Mouse (Mus musculus): ENCODE measurements at regions not wholly inside any gene's neighbourhood (a gene's known extent, or its start where the extent isn't known, plus 50 kb on each side); places are given as distances from the start of the nearest gene placed in this dataset.
A peak's percentile ranks its signal among the peaks of the same experiment; 100 is the strongest.

DNA sequence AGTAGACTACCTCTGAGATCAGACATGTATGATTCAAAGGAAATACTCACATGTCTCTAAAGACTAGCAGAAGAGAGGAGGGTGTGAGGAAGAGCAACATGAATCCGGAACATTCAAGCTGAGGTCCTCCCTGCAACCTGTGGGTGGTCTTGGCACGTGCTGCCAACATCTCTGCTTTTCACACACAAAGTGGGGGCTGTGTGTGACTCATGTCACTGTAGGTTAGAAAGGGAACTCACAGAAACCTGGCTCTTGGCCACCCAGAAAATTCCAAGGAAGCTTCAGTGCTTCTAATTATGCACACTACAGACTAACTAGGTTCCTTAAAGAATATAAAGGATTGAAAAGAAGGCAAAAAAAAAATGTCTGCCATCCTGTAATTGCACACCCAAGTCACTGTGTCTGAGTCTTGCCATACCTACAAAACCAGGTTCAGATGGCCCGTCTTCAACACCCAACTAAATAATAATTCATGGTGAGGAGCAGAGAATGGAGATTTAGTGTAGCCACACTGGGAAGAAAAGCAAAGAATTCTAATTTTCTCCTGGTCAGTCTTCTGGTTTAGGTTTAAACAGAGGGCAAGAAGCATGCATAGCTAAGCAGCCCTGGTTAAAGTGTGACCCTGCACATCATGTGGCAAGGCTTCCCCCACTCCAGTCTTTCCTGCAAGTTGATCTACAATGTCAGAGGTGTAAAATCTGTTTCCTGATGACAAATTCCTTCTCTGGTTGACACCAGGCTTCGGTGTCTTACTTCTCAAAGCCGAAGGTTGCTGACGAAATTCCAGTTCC is 673.8 kb upstream of the Arpp21 start:
- DNase-seq (ENCODE audit: low spot score): no peak

DNA sequence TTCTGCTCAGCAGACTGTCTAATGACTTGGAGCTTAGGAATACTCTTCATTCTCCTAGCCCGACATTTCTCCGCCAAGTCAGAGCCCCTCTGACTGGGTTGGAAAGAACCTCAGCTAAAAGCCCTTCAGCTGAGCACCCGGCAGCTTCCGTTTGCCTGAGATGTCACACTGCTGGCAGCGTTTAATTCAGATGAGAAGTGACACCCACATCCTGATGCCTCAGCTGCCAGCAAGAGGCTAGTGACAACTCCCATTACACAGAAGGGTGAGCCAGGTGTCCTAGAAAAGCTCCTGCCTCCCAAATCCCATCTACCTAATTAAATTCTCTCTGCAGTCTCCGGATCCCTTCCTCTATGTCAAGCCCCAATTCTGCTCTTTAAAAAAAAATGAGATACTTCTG is 670.2 kb upstream of the Arpp21 start:
- DNase-seq (ENCODE audit: low spot score): no peak

DNA sequence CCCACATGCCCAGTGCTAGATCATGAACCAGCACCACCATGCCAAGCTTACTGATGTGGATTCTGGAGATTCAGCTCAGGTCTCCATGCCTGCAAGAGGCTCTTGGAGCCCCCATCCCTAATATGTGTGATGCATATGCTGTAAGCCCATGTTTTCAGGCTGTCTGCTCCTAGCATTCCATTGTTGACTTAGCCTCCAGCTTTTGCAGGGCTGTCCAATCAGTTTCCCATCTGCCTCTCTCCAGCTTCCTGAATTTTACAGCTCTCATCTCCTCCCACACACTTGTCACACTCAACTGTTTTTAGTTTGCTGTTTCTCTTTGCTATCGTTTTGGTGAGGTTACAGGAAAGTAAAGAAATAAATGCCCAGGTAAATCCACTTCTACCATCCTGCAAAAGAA is 629.2 kb upstream of the Arpp21 start:
- DNase-seq (ENCODE audit: low spot score): no peak

DNA sequence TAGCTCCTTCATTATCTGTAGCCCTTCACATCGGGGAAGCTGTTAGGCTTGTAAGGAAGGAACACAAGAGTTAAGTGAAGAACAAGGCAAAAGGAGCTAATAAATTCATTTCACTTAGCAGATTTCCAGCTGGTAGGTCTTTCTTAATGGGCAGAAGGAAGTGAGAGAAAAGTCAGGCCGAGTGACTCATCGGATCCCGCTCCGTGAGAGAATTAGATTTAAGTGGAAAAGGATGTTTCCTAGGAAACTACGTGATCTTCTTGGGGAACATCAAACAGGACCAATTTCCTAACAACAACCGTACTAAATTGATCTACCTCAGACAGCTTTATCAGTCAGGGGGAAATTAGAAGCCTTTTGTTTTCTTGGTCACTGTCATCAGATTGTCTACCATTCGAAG is 625.4 kb upstream of the Arpp21 start:
- no peak for DNase-seq (ENCODE audit: low spot score)

DNA sequence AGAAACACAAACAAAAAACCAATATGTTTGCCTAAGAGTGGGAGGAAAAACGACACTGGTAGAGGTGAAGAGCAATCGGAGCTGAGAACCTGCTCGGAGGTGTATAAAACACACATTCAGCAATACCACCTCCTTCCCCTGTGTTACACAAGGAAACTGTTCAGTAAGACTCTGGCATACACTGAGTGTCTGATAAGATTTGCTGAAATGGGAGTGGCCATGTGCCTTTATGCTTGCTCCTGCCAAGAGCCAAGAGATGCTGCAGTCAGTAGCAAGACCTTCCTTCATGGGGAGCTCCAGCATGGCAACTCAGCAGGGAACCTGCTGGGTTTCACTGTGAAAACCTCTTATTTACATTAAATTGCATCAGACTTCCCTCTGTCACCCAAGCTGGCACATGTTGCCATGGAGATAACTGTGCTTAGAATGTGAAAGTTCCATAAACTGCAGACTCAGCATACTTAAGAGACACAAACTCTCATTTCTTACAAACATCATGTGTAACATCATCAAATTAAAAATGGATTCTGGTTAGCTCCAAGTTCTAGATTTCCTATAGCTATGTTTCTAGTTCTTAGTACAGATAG is 624.7 kb upstream of the Arpp21 start:
- no peak for DNase-seq (ENCODE audit: low spot score)

DNA sequence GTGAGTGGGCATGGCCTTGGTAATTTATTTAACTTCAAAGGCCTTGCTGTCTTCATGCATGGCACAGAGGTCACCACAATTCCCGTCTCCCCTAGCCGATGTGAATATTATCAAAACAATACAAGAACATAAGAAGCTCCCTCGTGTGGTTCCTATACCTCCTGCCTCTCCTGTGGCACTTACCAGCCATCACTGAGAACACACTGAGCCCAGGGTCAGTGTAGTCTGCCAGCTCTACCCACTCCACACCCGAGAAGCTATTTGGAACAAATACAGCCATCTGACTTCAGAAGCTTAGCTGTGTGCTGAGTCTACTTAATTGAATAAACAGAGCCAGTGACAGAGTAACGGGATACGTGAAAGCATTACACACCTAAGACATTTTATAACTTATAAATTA is 605.7 kb upstream of the Arpp21 start:
- DNase-seq (ENCODE audit: low spot score): no peak

DNA sequence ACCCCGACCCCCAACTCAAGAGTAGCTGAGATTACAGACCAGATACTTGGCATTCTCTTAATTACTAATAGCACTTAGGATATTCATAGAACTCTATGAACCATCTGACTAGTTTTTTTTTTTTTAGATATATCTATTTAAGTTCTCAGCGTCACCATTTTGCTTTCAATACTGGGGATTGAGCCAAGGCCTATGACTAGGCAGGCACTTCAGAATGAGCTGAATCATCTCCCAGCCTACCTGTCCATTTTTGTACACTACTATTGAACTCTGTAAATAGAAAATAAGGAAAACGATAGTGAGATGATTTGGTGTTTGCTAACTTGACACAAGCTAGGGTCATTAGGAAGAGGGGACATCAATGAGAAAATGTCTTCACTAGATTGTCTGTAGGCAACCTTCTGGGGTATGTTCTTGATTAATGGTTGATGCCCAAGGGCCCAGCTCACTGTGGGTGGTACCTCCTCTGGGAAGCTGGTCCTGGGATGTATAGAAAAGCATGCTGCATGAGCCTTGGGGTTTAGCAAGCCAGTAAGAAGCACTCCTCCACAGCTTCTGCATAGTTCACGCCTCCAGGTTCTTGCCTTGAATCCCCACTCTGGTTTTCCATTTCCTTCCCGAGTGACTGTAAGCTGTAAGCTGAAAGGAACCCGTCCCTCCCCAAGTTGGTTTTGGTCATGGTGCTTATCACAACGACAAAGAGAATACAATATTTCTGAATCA is 603.5 kb upstream of the Arpp21 start:
- no peak for DNase-seq (ENCODE audit: low spot score)

DNA sequence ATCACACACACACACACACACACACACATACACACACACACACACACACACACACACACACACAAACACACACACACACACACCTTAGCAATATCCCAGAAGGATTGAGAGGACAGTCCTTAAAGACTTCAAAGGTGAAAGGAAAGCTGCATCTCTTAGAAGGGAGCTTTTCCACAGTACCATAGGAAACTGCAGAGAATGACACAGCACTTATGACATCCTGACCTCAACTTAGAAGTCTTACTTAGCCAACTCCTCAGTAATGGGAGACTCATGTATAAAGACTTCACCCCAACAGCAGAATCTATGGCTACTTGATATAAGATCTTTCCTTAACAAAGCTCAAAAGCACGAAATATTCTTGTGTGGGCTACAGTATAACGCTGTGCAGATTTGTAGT is 601.8 kb upstream of the Arpp21 start:
- no peak for DNase-seq (ENCODE audit: low spot score)

DNA sequence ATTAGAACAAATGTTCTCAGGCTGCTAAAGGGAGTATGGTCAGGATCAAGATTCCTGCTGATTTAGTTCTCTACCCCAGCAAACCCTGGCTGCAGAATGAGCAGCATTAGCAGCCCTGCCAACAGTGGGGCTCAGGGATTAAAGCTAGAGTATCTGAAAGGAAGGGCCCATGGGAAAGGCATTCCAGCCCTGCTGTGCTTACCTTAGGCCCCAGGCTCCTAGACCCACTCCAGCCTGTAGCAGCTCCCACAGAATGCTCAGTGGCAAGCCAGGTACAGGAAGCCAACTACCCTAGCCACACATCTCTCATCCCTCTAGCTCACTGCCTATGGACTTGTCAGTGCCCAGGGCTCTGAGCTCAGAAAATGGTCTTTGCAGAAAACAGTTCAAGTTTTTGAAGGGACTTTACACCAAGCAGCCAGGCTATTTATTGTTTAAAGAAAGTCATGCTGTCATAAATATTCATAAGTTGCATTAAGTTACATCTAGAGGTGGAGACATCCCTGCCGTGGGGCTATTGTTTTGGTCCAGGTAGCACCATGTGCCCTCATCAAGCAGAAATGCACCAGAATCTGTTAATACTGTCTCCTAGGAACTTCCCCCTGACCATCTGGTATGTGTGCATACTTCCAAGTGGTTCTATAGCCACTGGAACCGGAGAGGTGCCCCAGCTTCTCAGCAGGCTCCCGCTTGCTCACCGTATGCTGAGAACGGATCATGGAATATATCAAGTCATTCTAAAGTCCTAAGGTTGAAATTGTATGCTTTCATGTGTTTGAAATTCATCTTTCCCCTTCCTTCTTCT is 598.9 kb upstream of the Arpp21 start:
- no peak for DNase-seq (ENCODE audit: low spot score)

DNA sequence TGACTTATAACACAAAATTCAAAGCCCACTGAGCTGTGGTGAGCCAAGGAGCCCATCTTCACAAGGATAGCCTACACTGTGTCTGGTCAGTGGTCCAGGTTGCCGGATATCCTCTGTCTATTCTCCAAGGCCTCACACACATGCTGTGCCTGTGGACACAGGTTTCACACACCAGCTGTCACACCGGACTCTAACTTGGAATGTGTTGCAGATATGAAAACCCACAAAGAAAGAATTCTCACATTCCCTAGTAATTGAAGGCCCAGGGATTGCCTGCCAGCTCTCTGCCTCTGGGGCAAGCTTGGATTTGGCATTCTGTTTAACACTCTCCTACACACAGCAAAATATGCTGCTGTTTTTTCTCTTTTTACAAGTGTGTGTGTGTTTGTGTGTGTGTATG is 595.4 kb upstream of the Arpp21 start:
- DNase-seq (ENCODE audit: low spot score): no peak

DNA sequence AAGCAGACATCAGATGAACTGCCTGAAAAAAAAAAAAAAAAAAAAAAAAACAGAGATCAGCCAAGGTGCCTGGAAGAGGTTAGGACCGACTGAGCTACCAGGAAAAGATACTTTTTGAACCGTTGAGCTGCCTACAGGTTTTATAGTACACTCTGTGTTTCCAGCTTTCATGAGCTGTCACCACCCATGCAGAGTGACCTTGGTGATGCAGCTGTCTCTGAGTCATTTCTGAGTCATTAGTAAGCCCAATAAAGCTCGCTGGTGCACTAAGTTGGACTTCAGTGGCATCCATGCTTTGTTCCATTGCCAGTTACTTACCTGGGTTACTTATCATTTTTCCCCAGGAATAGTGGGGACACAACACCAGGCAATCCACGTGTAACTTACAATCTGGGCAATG is 592.9 kb upstream of the Arpp21 start:
- no peak for DNase-seq (ENCODE audit: low spot score)

DNA sequence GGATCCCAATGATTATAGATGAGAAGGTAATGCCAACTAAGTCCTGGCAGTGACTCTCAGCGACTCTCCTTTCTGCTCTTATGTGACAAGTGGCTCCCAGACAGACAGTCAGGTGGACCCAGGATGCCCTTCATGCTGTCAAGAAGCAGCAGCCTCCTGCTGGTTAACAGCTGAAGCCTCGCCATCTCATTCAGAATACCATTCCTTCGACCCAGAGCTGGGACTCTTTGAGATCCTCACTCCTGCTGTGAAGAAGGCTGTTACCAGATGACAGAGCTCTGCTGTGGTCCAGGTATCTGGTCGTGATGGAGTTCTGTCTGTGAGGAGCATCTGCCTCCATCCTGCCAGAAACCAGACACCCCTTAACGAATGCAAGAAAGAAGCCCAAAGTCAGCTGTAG is 590.9 kb upstream of the Arpp21 start:
- no peak for DNase-seq (ENCODE audit: low spot score)

DNA sequence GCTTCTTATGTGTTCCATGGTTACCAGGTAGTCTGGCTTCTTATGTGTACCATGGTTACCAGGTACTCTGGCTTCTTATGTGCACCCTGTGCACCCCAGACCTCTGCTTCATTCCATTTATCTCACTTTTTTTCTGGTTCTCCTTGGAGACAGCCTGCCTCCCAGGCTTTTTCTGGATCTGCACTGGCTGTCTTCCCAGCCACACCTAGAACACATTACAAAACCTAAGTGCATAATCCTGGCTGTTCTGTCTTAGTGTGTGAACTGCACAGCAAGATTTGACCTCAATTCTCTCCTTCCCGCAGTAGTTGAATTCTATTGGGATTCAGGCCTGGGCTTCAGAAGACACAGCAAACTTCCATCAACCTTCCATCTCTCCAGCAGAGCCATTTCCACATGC is 586.2 kb upstream of the Arpp21 start:
- DNase-seq (ENCODE audit: low spot score): no peak

DNA sequence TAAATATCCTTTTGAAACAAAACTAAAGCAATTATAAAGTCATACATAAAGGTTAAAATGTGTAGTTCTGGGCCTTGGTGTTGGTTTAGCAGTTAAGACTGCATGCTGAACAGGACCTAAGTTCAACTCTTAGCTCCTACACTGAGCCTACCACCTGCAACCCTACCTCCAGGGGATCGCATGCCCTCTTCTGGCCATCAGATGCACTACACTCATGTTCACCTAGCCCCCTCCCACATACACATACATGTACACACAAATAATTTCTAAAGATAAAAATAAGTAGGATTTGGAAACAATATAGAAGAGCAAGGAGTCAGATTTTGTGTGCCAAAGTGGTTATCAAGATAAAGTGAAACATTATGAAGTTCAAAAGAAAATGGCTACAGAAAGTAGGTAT is 576.2 kb upstream of the Arpp21 start:
- DNase-seq (ENCODE audit: low spot score): no peak

DNA sequence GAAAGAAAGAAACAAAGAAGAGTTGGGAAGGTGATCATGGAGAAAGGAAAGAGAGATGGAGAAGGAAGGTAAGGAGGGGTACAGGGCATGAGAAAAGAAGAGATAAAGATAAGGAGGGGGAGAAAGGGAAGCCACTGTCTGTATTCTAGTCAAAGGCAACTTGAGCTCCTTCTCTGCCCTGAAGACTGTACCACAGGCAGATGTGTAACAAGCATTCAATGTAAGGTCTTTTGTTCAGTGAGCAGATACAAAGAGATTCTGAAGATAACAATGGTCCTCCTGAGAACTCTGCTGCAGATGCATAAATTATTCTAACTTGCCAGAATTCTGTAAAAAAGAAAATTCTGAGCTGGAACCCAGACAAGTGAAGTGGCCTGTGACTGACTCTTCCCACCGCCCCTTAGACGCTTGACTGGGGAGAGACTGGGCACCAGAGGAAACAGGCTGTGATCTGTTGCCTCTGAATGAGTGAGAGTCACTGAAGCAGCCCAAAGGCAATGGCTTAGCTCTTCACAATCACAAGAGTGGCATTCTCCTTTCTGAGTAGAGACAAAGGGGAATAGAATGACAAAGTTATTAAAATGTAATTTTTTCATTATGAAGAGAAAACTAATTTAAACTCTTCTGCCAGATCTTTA is 564.0 kb upstream of the Arpp21 start:
- no peak for DNase-seq (ENCODE audit: low spot score)

DNA sequence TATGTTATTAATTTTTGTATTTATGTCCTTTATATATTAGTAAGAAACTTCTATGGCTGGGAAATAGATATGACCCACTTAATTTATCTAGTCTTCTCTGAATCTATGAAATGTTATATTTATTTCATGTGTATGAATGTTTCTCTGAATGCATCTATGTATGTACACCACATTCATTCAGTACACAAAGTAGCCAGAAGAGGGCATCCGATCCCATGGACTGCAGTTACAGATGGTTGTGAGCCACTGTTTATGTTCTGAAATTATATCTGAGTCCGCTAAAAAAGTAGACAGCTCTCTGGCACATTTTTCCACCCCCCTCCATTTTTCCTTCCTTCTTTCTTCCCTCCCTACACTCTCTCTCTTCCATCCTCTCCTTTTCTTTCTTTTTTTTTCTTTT is 557.8 kb upstream of the Arpp21 start:
- DNase-seq (ENCODE audit: low spot score): no peak

DNA sequence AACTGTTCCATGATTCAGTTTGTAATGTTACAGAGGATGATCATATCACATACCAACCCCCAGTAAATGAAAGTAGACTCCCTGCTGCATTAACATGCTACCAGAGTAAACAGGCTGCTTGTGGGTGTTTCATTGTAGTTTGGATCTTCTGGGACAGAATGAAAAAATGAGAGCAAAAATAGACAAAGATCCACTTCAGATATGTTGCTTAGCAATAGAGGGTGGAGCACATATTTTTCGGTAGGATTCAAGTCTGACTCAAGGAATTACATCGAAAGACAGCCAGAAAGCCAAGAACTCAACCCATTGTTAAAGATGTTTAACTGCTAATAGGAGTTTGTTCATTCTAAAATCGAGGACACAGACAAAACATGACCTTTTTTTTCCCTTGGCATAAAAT is 536.2 kb upstream of the Arpp21 start:
- DNase-seq (ENCODE audit: low spot score): no peak

DNA sequence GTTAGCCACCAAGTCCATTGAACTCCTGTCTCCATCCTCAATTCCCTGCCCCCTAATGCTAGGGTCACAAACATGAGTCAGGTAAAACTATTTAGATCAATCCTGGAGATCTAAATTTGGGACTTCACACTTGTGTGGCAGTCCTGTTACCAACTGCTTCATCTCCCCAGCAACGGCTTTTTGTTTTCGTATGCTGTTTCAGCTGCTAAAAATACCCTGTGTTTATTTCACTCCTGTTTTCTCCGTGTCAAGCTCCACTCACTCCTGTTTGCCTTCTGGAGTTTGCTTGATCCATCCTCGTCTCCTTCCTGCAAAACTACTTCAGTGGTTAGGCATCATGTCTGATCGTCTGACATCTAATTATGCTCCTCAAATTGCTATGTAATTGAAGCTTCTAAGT is 508.9 kb upstream of the Arpp21 start:
- DNase-seq (ENCODE audit: low spot score): no peak

DNA sequence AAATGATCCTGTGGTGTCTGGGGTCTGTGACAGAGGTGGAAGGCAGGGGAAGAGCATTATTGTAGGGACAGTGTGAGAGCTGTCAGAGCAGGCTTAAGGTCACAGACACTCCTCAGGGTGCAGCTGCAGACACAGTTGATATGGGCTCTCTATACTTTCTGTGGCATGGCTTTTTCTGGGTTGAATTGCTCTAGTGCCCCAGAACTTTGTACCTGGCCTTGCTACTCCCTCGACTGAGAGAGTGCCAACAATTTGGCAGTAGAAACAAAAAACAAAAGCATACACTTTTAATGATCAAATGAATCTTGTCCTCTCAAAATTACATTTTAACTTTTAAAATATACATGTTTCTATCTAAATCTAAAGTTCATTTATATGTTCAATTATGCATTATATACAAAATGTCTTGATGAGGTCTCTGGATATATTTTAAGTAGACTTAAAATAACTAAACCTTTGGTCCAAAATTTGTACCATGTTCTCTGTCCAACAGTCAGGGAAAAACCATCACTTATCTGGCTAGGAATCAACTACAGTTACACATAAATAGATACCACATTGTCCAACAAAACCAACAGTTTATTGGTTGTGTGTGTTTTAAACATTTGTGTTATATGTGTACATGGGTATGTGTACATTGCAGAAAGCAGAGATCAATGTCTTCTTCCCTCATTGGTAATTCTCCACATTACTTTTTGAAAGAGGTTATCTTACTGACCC is 508.3 kb upstream of the Arpp21 start:
- DNase-seq (ENCODE audit: low spot score): no peak

DNA sequence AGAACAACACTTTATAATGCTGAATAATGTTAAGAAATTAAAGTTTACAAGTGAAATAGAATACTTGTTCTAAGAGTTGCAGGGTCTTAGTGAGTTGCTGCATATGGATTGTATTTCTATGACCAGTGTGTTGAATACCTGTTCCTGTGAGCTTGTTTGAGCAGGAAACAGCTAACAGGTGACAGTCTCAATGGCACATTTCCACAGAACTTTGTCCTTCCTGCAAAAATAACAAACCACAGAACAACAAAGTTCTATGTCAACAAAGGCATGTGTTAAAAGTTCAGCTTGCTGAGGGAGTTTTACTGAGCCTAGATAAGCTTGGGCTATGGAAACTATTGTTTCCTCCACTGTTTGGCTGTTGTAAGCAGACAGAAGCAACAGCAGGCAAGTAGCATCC is 500.0 kb upstream of the Arpp21 start:
- DNase-seq (ENCODE audit: low spot score): no peak

DNA sequence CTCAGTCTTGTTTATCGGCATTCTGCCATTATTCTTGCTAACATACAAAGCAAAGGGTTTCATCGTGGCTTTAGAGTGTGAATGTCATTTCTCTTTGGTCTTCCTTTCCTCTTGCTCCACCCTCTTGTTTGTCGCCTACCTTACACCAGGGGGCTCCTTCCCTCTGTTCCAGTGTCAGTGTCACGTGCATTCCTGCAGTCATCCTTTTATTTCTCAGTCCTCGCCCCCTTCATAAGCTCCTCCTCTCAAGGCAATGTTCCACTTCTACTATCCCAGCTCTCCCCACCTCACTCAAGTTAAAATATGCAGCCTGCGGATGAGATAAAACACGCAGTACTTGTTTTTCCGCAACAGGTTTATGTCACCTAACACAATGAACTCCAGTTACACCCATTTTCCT is 489.8 kb upstream of the Arpp21 start:
- peak; percentile 1 for DNase-seq (ENCODE audit: low spot score)

DNA sequence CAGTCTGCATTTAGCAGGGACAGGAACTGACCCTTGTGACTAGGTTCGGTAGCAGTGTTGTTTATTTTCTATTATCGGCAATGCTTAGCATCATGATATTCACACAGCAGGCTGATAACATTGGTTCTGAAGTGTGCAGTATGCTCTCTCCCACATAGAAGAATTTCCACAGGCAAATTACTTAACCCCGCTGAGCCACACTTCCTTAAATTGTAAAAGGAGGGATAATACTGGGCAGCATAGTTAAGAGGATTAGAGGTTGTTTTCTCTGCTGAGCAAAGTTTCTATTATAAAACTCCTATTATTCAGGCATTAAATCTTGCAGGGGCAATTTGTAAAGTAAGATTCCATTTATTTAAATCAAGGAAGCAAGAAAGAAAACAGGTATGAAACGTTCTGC is 489.4 kb upstream of the Arpp21 start:
- DNase-seq (ENCODE audit: low spot score): no peak
